Mouse (Mus musculus) heart, embryonic 10.5 days (tissue): ENCODE data around the gene Fam208b. TPM values are rescaled to one million over a fixed set of nuclear protein-coding genes. Genes with fewer than 3 reads are reported as not detected.

ENCODE experiments used
- DNase-seq: peaks from one replicate; pipeline ENCODE4 v3.0.0-alpha.2; 2017; ENCODE audit warnings: low spot score
- H3K27ac ChIP-seq: fragments of 300-500 bp; sonication (generic); 2 replicates; pipeline ENCODE4 v1.5.1; 2016; ENCODE audit warnings: mild to moderate bottlenecking
- H3K27me3 ChIP-seq: fragments of 300-500 bp; sonication (generic); 2 replicates; pipeline ENCODE4 v1.6.1; 2016; ENCODE audit warnings: mild to moderate bottlenecking; ENCODE audit not compliant: poor library complexity, insufficient read depth, severe bottlenecking
- H3K36me3 ChIP-seq: fragments of 300-500 bp; sonication (generic); 2 replicates; pipeline ENCODE4 v1.6.1; 2016; ENCODE audit warnings: mild to moderate bottlenecking, moderate library complexity
- H3K4me1 ChIP-seq: fragments of 300-500 bp; sonication (generic); 2 replicates; pipeline ENCODE4 v1.6.1; 2016; ENCODE audit warnings: mild to moderate bottlenecking
- H3K4me3 ChIP-seq: fragments of 300-500 bp; sonication (generic); 2 replicates; pipeline ENCODE4 v1.5.1; 2016; ENCODE audit warnings: mild to moderate bottlenecking, moderate library complexity
- H3K9me3 ChIP-seq: fragments of 300-500 bp; sonication (generic); 2 replicates; pipeline ENCODE4 v1.6.1; 2016; ENCODE audit warnings: mild to moderate bottlenecking, moderate library complexity
- WGBS: fragments of 180-500 bp; shearing (Covaris S2); methylation state at CpG from one replicate; pipeline ENCODE4 v1.1.7; 2016; 5-methylcytosine and 5-hydroxymethylcytosine counted together
- polyA plus RNA-seq: library from polyadenylated mRNA; unstranded; fragments of >200 nt; fragmentation: Nextera tagmentation; extraction: Ambion mirVana; gene quantifications from 2 replicates; pipeline ENCODE4 v1.2.1, GENCODE M21; 2016

Fam208b gene
- polyA plus RNA-seq, 1 experiment from 2014 or later: 15.9 TPM

GRCm38 (mm10) chr13:3633131-3633530, 22.2 kb upstream of the Fam208b start:
- H3K27me3 ChIP-seq: 0 out of 2 replicates have a peak, but pooled peaks cover 3% of the 10 kb centered on the region
- peak overlapping the region; percentile 83; the same call in 1 of the 2 replicates for H3K4me3 ChIP-seq
- 35% methylated on average over 6 of the region's 6 CpGs for WGBS
- no peaks in the 10 kb centered on the region for H3K9me3 ChIP-seq
- H3K36me3 ChIP-seq: no peaks in the 10 kb centered on the region
- DNase-seq: no peak
- H3K27ac ChIP-seq: no peak overlapping the region
- no peaks in the 10 kb centered on the region for H3K4me1 ChIP-seq

DNA sequence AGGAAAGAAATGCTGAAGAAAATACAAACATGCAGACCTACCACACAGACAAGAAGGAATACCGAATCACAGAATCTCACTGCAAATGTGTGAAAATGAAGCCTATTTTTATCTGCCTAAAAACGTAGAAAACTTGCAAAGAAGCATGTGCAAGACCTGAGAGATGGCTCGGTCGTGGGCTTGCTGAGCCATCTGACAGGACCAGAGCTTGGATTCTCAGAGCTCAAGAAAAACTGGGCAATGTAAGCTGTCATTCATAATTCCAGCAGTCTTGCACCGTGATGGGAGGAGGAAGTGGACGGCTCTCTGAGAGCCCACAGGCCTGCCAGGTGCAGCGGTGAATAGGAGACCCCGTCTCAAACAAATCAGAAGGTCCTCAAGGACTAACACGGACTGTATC, 21.6 kb upstream of the Fam208b start:
- no peak overlapping the region for H3K4me3 ChIP-seq
- DNase-seq: no peak
- no peaks in the 10 kb centered on the region for H3K36me3 ChIP-seq
- H3K4me1 ChIP-seq: no peaks in the 10 kb centered on the region
- 82% methylated on average over 9 of the region's 9 CpGs for WGBS
- no peak overlapping the region for H3K27ac ChIP-seq
- 0 out of 2 replicates have a peak, but pooled peaks cover 3% of the 10 kb centered on the region for H3K27me3 ChIP-seq
- H3K9me3 ChIP-seq: no peaks in the 10 kb centered on the region

GRCm38 (mm10) chr13:3628102-3628501, 17.2 kb upstream of the Fam208b start:
- WGBS: 25% methylated on average over 3 of the region's 3 CpGs
- 0 out of 2 replicates have a peak, but pooled peaks cover under 1% of the 10 kb centered on the region for H3K27me3 ChIP-seq
- no peak overlapping the region for H3K4me3 ChIP-seq
- no peaks in the 10 kb centered on the region for H3K9me3 ChIP-seq
- DNase-seq: no peak
- H3K36me3 ChIP-seq: no peaks in the 10 kb centered on the region
- no peak overlapping the region for H3K27ac ChIP-seq
- no peaks in the 10 kb centered on the region for H3K4me1 ChIP-seq

GRCm38 (mm10) chr13:3627139-3627538, 16.2 kb upstream of the Fam208b start:
- DNase-seq: no peak
- Histone ChIP-seq H3K4me3 (no peak overlapping the region), H3K27me3 (no peaks in the 10 kb centered on the region), H3K9me3 (no peaks in the 10 kb centered on the region), H3K36me3 (no peaks in the 10 kb centered on the region), H3K4me1 (no peaks in the 10 kb centered on the region), H3K27ac (no peak overlapping the region)
- 53% methylated on average over 3 of the region's 3 CpGs for WGBS

DNA sequence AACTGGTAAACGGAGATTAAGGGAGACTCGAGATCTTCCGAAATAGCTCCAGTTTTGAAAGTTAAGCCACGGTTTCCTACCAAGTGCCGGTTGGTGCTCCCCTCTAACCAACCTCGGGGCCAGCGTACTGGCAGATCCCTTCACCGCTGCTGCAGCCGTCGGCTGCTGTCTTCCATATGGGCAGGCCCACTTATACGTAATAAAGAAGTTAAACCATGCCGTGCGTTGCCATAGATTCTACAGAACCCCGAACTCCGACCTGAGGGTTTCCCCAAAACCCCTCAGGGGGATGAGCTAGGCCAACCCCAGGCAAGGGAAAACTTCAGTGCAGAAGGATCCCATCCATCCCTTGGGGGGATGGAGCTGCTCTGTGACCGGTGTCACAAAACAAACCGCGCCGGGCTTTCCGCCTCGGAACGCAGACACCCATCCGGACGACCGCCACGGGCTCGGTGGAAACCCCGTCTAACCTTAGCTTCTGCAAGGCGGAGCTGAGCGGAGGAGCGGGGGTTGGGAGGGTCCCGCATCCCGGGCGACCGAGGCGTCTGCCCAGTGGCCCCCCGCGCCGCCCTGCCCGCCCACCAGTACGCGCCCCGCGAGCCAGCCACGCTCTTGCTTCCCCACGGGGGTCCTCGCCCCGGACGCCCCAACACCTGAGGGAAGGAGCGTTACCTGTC, 652 bp downstream of the Fam208b start:
- no peaks in the 10 kb centered on the region for H3K36me3 ChIP-seq
- H3K9me3 ChIP-seq: no peaks in the 10 kb centered on the region
- 1% methylated on average over 50 of the region's 50 CpGs for WGBS
- H3K27ac ChIP-seq: peak overlapping the region; percentile 96
- H3K27me3 ChIP-seq: no peaks in the 10 kb centered on the region
- no peaks in the 10 kb centered on the region for H3K4me1 ChIP-seq
- DNase-seq: peak; percentile 82
- H3K4me3 ChIP-seq: peak overlapping the region; percentile 99

GRCm38 (mm10) chr13:3609780-3610117, 1.2 kb downstream of the Fam208b start:
- no peak for DNase-seq
- no peaks in the 10 kb centered on the region for H3K36me3 ChIP-seq
- H3K4me1 ChIP-seq: no peaks in the 10 kb centered on the region
- H3K27me3 ChIP-seq: no peaks in the 10 kb centered on the region
- WGBS: 19% methylated on average over 8 of the region's 8 CpGs
- no peaks in the 10 kb centered on the region for H3K9me3 ChIP-seq
- peak overlapping the region; percentile 96; the same call in 1 of the 2 replicates for H3K27ac ChIP-seq
- peak overlapping the region; percentile 99 for H3K4me3 ChIP-seq

DNA sequence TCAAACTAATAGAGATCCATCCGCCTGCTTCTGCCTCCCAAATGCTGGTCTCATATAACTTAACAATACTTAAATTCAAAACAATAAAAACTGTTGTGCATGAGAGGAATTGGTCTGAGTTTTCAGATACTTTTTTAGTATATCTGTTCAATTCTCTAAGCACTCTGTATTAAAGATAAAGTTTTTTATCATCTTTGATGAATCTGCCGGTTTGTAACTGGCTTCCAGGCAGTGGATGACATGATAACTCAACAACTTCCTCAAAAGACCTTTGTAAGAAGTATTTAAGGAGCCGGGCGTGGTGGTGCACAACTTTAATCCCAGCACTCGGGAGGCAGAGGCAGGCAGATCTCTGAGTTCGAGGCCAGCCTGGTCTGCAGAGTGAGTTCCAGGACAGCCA, 14.7 kb downstream of the Fam208b start:
- Histone ChIP-seq H3K27ac (no peak overlapping the region), H3K27me3 (no peaks in the 10 kb centered on the region), H3K4me3 (no peak overlapping the region), H3K9me3 (no peaks in the 10 kb centered on the region), H3K36me3 (peaks cover 67% of the 10 kb centered on the region), H3K4me1 (no peaks in the 10 kb centered on the region)
- no peak for DNase-seq
- WGBS: 93% methylated on average over 6 of the region's 6 CpGs

DNA sequence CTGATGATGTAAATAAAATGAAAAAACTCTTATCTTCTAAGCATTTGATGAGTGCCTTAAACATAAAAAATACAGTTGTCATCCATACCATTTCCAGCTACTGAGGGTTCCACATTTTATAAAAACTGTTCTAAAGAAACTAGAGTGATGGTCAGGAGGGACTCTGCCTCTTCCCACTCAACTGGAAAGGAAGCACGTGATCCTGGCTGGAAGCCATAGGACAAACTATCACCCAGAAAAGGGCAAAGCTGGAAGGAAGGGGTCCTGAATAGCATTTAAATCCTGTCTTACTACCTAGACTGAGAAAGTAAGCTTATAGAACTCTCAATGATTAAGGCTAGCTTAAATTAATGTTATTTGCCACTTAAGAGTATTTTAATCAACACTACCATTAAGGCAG, 16.6 kb downstream of the Fam208b start:
- H3K4me1 ChIP-seq: no peaks in the 10 kb centered on the region
- H3K4me3 ChIP-seq: no peak overlapping the region
- H3K9me3 ChIP-seq: no peaks in the 10 kb centered on the region
- DNase-seq: no peak
- H3K27me3 ChIP-seq: no peaks in the 10 kb centered on the region
- H3K27ac ChIP-seq: no peak overlapping the region
- WGBS: 92% methylated on average over 1 of the region's 1 CpGs
- peaks cover 77% of the 10 kb centered on the region for H3K36me3 ChIP-seq

DNA sequence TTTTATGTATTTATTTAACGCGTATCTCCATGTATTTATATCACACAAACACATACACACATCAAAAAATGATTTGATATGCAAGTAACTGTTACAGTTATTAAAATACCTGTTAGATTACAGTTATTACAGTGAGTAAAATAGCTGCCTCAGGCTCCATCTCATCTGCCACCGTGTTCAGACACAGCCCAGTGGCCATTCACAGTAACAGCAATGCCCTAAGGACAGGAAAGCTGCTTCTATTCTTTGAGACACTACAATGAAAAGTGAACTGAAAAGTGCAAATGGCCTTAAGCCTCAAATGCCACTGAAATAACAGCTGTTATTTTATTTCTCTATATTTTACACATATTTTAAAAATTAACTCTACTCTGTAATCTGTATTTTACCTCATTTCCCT, 20.1 kb downstream of the Fam208b start:
- no peaks in the 10 kb centered on the region for H3K4me1 ChIP-seq
- no peak overlapping the region for H3K4me3 ChIP-seq
- H3K27me3 ChIP-seq: no peaks in the 10 kb centered on the region
- no peaks in the 10 kb centered on the region for H3K9me3 ChIP-seq
- WGBS: 87% methylated on average over 3 of the region's 3 CpGs
- H3K27ac ChIP-seq: no peak overlapping the region
- no peak for DNase-seq
- H3K36me3 ChIP-seq: peaks cover 69% of the 10 kb centered on the region

DNA sequence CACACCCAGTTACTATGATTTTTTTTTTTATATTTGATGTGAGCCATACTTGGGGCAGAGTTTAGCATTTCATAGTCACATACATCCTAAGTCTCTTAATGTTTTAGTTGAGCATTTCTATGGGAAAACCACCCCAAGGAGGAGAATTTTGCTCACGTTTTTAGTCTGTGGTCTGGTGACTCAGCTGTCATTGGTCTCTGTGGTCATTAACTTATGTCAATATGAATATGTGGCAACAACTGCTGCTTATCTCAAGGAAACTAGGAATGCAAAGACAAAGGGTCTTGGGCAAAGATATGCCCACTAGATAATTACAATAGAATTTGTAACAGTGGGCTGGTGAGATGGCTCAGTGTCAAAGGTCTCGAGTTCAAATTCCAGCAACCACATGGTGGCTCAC, 47.0 kb downstream of the Fam208b start:
- Histone ChIP-seq H3K36me3 (peaks cover 85% of the 10 kb centered on the region), H3K27ac (no peak overlapping the region), H3K4me3 (no peak overlapping the region), H3K27me3 (no peaks in the 10 kb centered on the region), H3K9me3 (no peaks in the 10 kb centered on the region), H3K4me1 (no peaks in the 10 kb centered on the region)
- DNase-seq: no peak
- WGBS: 86% methylated on average over 2 of the region's 2 CpGs

GRCm38 (mm10) chr13:3563130-3563529, 47.8 kb downstream of the Fam208b start:
- H3K27ac ChIP-seq: no peak overlapping the region
- H3K9me3 ChIP-seq: no peaks in the 10 kb centered on the region
- no peaks in the 10 kb centered on the region for H3K4me1 ChIP-seq
- WGBS: 100% methylated on average over 1 of the region's 1 CpGs
- peaks cover 84% of the 10 kb centered on the region for H3K36me3 ChIP-seq
- no peak overlapping the region for H3K4me3 ChIP-seq
- no peaks in the 10 kb centered on the region for H3K27me3 ChIP-seq
- no peak for DNase-seq

DNA sequence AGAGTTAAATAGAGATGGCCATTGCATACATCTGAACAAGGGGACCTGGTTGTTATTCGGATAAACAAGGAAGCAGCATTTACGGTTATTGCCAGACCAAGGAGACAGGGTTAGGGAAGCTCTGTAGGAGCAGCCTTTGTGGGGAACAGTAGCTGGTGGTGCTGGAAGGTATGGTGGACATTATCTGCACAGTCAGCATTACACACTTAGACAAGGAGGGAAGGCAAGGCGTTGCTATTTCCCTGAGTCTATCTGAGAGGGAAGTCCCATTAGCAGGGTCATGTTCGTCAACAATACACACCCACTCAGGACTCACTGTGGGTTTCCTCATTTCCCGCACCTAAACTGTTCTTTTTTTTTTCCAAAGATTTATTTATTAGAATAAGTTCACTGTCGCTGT, 63.1 kb downstream of the Fam208b start:
- DNase-seq: no peak
- Histone ChIP-seq H3K27me3 (no peaks in the 10 kb centered on the region), H3K4me1 (peaks cover 8% of the 10 kb centered on the region), H3K36me3 (peaks cover 41% of the 10 kb centered on the region), H3K4me3 (no peak overlapping the region), H3K27ac (no peak overlapping the region), H3K9me3 (no peaks in the 10 kb centered on the region)
- WGBS: 83% methylated on average over 6 of the region's 6 CpGs

DNA sequence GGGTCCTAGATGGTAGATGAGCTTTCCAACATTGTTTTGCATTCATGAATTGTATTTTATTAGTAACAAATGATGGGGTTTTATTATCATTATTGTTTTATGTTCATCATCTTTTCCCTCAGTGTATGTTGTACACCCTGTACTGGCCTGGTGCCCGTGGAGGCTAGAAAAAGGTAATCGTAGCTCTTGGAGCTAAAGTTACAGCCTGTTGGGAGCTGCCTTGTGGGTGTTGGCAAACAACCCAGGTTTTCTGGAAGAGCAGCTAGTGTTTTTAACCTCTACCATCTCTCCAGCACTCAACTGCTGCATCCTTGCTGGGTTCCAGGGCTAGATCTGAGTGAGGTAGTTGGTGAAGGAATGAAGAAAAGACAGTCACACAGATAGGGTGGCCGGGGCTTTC, 63.5 kb downstream of the Fam208b start:
- Histone ChIP-seq H3K27ac (no peak overlapping the region), H3K4me1 (peaks cover 8% of the 10 kb centered on the region), H3K27me3 (no peaks in the 10 kb centered on the region), H3K36me3 (peaks cover 37% of the 10 kb centered on the region), H3K9me3 (no peaks in the 10 kb centered on the region), H3K4me3 (no peak overlapping the region)
- DNase-seq: no peak
- 90% methylated on average over 3 of the region's 3 CpGs for WGBS

- DNase-seq: no peak
- H3K4me3 ChIP-seq: no peak overlapping the region
- no peaks in the 10 kb centered on the region for H3K27me3 ChIP-seq
- no peaks in the 10 kb centered on the region for H3K9me3 ChIP-seq
- H3K4me1 ChIP-seq: peaks cover 16% of the 10 kb centered on the region
- H3K27ac ChIP-seq: no peak overlapping the region
- peaks cover 19% of the 10 kb centered on the region for H3K36me3 ChIP-seq
- WGBS: 76% methylated on average over 5 of the region's 5 CpGs
Measured at GRCm38 (mm10) chr13:3544925-3545324, 66.0 kb downstream of the Fam208b start.
